Mouse (Mus musculus) liver, adult 2 months (tissue): Measurements from ENCODE around the gene Sec1.

Experiments
- CTCF ChIP-seq: fragments of 200-500 bp; IDR thresholded peaks from 2 replicates; pipeline ENCODE4 v1.5.1; 2011; ENCODE audit warnings: low read depth, low read length, control low read depth
- POLR2A ChIP-seq: fragments of 200-500 bp; IDR thresholded peaks from 2 replicates; pipeline ENCODE4 v1.6.1; 2011; ENCODE audit warnings: low read length, control low read depth; ENCODE audit not compliant: insufficient read depth; ENCODE audit errors: extremely low read depth

- TF ChIP-seq CTCF (no peak), POLR2A (no peak)
Measured at GRCm38 (mm10) chr7:45702809-45703520, 8.8 kb upstream of the Sec1 start.
